Mouse (Mus musculus): ENCODE measurements at regions not wholly inside any gene's neighbourhood (a gene's known extent, or its start where the extent isn't known, plus 50 kb on each side); places are given as distances from the start of the nearest gene placed in this dataset.

DNA sequence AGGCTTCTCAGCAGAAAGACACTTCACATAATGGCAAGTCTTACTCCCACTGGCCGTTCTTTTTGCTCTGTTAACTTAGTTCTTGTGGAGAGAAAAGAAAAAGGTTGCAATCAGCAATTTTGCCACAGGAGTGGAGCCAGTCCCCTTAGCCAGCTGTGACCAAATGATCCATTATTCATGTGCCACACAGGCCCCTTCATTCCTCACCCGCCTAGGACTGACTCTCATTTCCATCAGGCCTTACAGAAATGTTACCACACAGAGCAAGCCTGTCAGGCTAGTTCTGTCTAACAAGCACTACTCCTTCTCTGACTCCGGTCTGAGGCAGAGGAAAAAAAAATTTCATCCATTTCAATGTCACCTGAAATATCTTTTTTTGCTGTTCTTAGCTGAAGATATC, 1266.2 kb downstream of the Gsdmc2 start:
- peak; percentile 38 for DNase-seq (ENCODE audit: low spot score)

DNA sequence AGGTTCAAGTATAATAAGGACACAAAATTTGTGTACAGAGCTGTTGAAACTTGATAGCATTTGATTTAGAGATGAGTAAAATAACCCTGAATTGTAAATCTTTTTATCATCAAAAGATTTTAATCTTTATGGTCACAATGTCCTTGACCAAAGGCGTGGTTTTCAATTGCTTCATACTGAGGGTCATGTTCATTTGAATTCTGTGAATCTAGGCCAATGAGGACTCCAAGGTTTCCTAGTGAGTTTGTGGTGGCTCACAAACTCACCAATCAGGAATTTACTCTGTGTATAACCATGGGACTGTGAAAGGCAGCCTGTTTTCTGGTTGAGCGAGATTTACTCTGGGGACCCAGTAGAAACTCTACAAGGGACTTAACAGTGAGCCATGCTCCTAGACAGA, 1269.2 kb downstream of the Gsdmc2 start:
- no peak for DNase-seq (ENCODE audit: low spot score)

DNA sequence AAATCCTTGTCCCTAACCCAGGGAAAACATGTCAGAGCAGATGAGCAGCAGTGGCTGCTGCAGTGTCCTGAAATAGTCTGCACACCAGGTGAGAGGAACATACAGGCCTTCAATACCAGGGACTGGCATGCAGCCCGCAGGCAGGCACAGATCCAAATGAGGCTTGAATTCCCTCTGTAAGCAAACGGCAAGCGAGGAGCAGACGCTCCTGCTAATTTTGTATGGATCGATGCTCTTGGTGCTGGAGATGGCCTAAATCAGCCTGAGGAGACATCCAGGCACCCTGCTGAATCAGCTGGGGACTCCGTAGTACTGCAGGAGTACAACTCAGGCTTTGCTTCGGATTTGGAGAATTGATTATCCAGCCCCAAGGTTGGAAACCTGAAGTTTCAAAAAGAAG, 1273.2 kb downstream of the Gsdmc2 start:
- peak; percentile 38 for DNase-seq (ENCODE audit: low spot score)

GRCm38 (mm10) chr15:62568788-62569713, 1275.9 kb downstream of the Gsdmc2 start:
- DNase-seq (ENCODE audit: low spot score) = no peak

- DNase-seq (ENCODE audit: low spot score) = no peak
These were observed 1277.5 kb downstream of the Gsdmc2 start for GRCm38 (mm10) chr15:62567431-62567830.

DNA sequence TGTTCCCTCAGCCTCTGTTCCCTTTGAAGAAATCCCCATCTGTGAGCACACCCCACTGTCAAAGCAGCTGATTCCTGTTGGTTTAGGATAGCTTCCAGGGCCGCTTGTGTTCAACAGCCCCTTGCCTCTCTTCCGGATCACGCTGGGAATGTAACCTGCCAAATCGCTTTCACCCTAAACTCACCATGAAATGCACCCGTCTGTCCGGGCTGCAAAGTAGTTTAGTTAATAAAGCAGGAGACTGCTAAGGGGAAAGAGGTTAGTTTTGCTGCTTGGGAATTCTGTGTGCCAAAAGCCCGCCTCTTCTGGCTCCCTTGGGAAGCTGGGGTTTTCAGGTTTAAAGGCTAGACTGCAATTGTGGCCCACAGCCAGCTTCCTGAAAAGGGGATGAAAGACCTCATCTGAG, 1278.9 kb downstream of the Gsdmc2 start:
- DNase-seq (ENCODE audit: low spot score) = no peak

GRCm38 (mm10) chr15:62533233-62533632, 1311.7 kb downstream of the Gsdmc2 start:
- no peak for DNase-seq (ENCODE audit: low spot score)

DNA sequence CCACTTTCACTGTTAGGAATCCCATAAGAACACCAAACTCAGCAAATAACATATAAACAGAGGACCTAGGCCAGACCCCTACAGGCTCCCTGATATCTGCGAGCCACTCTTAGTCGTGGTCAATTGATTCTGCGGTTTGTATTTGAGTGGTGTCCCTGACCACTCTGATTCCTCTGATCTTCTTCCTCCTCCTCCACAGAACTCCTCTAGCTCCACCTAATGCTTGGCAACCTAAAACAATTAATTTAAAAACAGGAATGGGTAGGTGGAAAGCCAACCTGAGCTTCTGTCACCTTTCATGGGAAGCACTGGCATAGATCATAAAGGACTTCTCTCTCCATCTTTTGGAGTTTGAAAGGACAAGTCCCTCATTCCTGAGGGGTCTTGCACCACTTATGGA, 1316.0 kb downstream of the Gsdmc2 start:
- no peak for DNase-seq (ENCODE audit: low spot score)

DNA sequence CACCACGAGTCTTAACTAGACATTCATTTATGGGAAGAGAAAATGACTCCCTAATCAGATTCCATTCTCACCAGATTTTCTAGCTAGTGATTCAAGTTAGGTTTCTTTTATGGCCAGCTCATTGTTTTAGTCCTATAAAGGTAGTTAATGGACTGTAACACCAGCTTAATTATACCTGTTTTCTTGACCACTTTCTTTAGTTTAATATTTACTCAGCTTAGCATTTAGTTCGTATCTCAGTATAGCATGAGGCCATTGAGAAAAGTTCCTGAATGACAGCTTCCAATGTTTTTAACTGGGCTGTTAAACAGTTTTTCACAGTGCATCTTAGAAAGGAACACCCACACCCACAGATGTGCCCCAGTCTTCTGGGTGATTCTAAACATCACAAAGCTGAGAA, 1320.3 kb downstream of the Gsdmc2 start:
- no peak for DNase-seq (ENCODE audit: low spot score)

DNA sequence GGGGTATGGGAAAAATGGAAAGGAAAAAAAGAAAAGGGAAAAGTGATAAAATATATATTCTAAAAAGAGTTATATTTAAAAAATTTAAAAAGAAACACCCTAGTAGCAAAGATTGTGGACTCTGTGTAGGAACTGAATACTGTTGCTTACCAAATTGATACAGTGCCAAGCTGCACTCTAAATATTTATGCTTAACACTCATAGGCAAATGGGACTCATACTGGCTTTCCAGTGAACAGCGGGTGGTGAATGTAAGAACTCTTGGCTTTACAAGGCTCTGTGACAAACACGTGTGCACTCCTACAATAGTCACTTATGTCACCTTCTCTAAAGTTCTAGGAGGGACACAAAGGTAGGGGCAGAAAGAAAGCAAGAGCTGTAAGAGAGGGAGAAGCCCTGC, 1320.8 kb downstream of the Gsdmc2 start:
- no peak for DNase-seq (ENCODE audit: low spot score)

GRCm38 (mm10) chr15:62513462-62513861, 1331.5 kb downstream of the Gsdmc2 start:
- no peak for DNase-seq (ENCODE audit: low spot score)

DNA sequence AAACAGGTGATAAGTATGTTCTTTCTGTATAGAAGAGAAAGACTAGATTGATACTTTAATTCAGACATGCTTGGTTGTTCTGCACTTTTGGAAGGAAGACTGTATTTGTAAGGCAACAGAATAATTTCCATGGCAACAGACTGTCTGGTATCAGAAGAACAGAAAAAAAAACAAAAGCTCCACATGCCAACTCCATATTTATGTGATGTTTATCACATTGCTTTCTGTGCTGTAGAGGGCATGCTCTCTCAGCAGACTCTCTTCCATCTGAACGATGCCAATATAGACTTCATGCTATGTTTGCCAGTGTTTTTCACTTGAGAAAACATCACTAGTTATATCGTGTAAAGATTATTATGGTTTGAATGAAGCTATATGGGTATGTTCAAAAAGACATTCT, 1333.5 kb downstream of the Gsdmc2 start:
- DNase-seq (ENCODE audit: low spot score) = no peak

- DNase-seq (ENCODE audit: low spot score) = no peak
These were observed 1341.1 kb downstream of the Gsdmc2 start for GRCm38 (mm10) chr15:62503866-62504265.

DNA sequence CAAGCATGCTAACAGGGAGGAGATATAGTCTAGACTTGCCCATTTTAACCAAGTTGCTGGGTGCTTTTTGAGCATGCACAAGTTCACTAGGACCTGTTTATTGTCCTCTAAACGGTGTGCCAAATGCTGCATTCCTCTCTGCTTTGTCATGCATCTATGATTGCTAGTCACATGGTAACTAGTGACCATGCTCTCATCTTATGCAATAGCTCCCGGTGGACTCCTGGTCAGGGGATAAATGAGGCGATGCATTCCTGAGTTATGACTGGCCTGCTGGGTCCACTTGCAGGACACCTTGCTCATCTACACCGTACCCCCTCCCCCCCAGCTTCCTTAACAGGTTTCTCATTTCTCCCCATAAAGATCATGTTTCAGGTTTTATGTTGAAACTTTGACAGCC, 1344.0 kb downstream of the Gsdmc2 start:
- no peak for DNase-seq (ENCODE audit: low spot score)

DNA sequence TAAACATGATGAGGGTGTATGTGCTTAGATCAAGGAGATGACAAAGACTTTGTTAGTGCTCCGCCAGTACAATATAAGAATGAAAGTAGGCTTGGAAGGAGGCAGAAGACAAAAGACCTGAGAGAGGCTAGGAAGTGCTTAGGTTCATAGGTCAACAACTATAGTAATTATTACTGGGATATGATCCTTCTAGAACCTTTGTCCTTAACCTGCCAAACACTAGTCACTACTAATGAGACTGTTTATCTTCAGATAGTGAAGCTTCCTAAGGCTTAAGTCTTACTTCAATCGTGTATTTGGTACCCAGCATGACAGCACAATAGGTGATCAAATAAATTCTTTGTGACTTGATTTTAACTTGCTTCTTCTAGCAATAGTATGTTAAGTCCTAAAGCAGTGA, 1344.5 kb downstream of the Gsdmc2 start:
- DNase-seq (ENCODE audit: low spot score) = no peak

- peak; percentile 21 for DNase-seq (ENCODE audit: low spot score)
These were observed 1348.8 kb downstream of the Gsdmc2 start for GRCm38 (mm10) chr15:62496193-62496592.

DNA sequence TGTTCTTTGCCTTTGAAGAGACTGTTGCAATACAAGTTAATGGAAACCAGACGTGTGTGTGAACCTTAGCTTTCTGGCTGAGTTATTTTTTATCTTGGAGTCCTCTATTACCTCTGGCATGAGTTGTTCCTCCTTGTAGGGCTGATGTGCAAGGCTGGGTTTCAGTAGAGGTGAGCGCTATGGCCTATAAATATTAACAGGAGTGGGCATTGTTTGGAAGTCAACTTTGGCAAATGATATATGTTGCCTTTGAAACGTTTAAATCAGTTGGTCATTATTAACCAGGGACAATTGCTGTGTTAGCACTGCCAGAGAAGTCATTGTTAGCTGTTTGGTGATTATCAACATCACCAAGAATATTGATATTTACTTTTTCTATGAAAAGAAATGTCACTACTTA, 1352.6 kb downstream of the Gsdmc2 start:
- DNase-seq (ENCODE audit: low spot score) = no peak

DNA sequence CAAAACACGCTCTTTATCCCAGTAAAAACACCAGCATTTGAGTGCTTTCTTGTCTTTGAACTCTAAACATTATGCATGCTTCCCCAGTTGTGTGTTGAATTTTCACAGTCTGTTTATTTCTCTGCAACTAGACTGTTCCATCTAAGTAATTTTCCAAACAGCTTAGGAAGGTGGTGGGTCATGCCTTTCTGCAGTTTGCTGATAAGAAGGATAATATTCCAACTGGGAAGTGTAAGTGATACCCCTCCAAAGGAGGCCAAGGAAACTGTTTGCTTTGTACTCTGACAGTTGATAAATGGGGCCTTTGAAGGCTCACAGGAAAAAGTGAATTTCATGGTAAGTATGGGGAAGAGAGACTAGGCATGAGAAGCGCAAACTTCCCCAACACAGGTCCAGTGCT, 1354.4 kb downstream of the Gsdmc2 start:
- DNase-seq (ENCODE audit: low spot score) = no peak

GRCm38 (mm10) chr15:62486540-62486939, 1358.4 kb downstream of the Gsdmc2 start:
- no peak for DNase-seq (ENCODE audit: low spot score)

GRCm38 (mm10) chr15:62484350-62484749, 1360.6 kb downstream of the Gsdmc2 start:
- no peak for DNase-seq (ENCODE audit: low spot score)

DNA sequence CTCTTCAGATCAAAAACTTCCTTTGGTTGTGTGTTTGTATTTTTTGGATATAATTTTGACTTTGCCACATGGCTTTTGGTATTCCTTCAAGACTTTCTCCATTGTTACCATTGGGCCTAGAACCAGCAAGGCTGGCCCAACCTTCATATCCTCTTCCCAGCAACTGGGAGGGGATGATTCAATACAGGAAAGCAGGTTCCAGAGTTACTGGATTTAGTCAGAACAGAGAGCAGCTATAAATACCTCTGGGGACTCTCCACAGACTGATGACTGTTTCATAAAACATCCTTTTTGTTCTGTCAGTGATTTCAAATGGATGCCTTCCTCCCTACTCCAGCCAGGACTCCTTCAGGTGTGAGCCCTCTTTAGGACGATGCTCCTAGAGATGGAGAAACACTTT, 1361.4 kb downstream of the Gsdmc2 start:
- no peak for DNase-seq (ENCODE audit: low spot score)

- DNase-seq (ENCODE audit: low spot score) = no peak
These were observed 1362.6 kb downstream of the Gsdmc2 start for GRCm38 (mm10) chr15:62482357-62482756.

GRCm38 (mm10) chr15:62477779-62478178, 1367.2 kb downstream of the Gsdmc2 start:
- no peak for DNase-seq (ENCODE audit: low spot score)

DNA sequence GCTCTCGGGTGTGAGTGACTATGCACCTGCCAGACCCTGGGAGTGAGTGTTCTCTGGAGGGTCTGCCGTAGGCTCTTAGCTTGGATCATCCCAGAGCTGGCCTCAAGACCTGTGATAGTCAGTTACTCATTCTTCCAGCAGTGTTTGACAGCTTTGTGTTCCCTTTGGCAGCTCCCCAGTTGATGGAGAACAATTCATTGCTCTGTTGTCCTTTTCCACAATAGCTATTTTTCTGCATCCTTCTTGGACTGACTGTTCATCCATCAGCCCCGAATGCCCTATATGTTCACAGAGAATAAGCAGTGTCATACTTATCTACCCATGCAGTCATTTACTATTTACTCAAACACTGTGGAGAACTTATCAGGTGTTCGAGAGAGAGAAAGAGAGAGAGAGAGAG, 1368.5 kb downstream of the Gsdmc2 start:
- DNase-seq (ENCODE audit: low spot score) = no peak

Data from retina, embryonic 14.5 days (tissue).